Mouse (Mus musculus): Measurements from ENCODE around the gene B3gnt6.

DNA sequence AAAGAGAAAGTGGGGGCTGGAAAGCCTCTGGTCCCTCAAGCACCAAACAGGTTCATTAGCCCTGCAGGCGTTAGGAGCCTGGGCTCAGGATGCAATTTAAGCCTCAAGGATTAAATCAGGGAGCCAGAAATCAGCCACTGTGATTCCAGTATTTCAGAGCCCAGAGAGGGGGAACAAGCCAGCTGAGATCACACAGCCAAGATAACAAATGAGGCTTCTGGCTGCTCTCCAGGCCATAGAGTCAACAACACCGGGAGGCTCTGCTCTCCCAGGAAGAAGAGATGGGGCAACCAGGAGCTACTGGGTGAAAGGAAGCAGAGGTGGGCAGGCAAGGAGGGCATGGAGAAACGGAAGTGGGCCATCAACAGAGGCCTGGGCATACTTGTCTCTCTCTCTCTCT lies 35.6 kb downstream of the B3gnt6 start:
- no peak for TF ChIP-seq CTCF (IDR thresholded peaks at IDR 0.05; ENCODE audit: low read depth)
- no peak for TF ChIP-seq EP300 (IDR thresholded peaks at IDR 0.05; ENCODE audit: low read depth)
